Mouse (Mus musculus): Measurements from ENCODE around the gene Stard9. TPM values are rescaled to one million over a fixed set of nuclear protein-coding genes. Genes with fewer than 3 reads are reported as not detected.

Stard9 gene
- polyA plus RNA-seq, 1 experiment from 2014 or later, result 3.7 TPM

DNA sequence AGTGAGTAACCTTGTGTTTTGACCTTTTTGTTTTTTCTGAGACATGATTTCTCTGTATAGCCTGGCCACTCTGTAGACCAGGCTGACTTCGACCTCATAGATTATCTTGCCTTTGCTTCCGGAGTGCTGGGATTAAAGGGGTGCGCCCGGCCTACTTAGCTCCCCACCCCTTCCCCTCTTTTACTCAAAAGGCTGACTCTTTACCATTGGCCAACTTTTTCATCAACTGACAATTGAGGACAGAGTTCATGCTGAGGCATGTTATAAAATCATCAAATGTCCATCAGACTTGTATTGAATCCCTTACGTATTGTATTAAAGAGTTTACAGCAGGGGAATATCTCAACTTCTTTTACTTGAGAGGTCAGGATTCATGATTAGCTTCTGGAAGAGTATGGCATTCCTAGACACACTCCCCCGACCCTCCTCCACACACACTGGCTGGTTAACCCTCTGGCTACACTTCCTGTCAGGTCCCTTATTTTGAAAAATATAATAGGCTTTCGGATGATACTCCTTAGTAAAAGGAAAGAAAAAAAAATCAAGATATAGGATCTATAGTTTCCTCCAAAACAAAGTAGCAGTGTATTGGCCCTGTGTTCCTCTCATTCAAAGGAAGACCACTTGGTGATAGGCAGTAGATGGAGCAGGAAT is 103.1 kb downstream of the Stard9 start:
- 41% methylated on average over 7 of the region's 7 CpGs for WGBS
- Histone ChIP-seq H3K4me3 (ENCODE audit: low read depth, low read length) (peak overlapping the region; percentile 84), H3K27ac (replicated peaks; ENCODE audit: low read depth, low read length) (peak overlapping the region; percentile 83; the same call in 1 of the 2 replicates), H3K4me1 (ENCODE audit: control insufficient read depth, insufficient read depth, low read length) (no peaks in the 10 kb centered on the region), H3K36me3 (replicated peaks; ENCODE audit: control insufficient read depth, insufficient read depth, low read depth, low read length) (no peaks in the 10 kb centered on the region), H3K4me2 (ENCODE audit: low read depth, low read length) (peak overlapping the region; percentile 91), H3K9ac (replicated peaks; ENCODE audit: low read length) (peak overlapping the region; percentile 55), H3K9me3 (replicated peaks; ENCODE audit: control insufficient read depth, low read length) (no peaks in the 10 kb centered on the region), H3K27me3 (ENCODE audit: control insufficient read depth, insufficient read depth, low read length) (no peaks in the 10 kb centered on the region)
- ATAC-seq (replicated peaks; ENCODE audit: insufficient number of reproducible peaks, low FRiP score, low TSS enrichment, low read depth), result no peak
- DNase-seq (ENCODE audit: low spot score), result no peak

DNA sequence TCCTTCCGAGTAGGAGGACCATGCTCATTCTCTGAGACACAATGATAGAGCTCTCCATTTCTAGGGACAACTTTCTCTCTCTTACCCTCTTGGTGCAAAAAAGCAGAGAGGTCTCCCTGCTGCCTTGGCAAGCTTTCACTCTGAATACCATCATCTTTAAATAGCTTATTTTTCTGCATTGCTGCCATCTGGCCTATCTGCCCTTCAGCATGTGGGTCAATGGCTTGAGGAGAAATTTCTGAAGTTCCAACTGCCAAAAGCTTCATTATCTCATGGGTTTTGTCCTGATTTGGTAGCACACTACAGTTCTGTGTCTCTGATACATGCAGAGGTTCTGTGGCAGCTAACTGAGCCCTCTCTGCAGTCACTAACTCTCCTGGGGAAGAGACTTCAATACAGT is 116.6 kb downstream of the Stard9 start:
- Histone ChIP-seq H3K36me3 (replicated peaks; ENCODE audit: control insufficient read depth, insufficient read depth, low read depth, low read length) (no peaks in the 10 kb centered on the region), H3K4me1 (ENCODE audit: control insufficient read depth, insufficient read depth, low read length) (no peaks in the 10 kb centered on the region), H3K9me3 (replicated peaks; ENCODE audit: control insufficient read depth, low read length) (no peaks in the 10 kb centered on the region), H3K9ac (replicated peaks; ENCODE audit: low read length) (no peak overlapping the region), H3K4me3 (ENCODE audit: low read depth, low read length) (no peak overlapping the region), H3K27me3 (ENCODE audit: control insufficient read depth, insufficient read depth, low read length) (no peaks in the 10 kb centered on the region), H3K27ac (replicated peaks; ENCODE audit: low read depth, low read length) (no peak overlapping the region), H3K4me2 (ENCODE audit: low read depth, low read length) (no peak overlapping the region)
- WGBS, result 93% methylated on average over 1 of the region's 1 CpGs
- DNase-seq (ENCODE audit: low spot score) (no peak), ATAC-seq (replicated peaks; ENCODE audit: insufficient number of reproducible peaks, low FRiP score, low TSS enrichment, low read depth) (no peak)

DNA sequence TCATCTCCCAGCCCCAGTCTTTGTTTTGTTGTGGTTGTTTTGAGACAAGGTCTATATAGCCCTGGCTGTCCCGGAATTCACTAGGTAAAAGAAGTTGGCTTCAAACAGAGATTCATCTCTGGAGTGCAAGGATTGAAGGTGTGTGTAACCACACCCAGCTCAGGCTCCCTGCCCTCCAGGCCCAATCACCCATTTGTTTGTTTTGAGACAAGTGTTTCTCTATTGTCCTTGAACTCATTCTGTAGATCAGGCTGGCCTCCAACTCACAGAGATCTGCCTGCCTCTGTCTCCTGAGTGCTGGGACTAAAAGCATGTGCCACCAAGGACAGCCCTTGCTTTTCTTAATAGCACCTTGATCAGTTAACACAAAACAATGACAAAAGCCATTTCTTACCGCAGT is 119.1 kb downstream of the Stard9 start:
- Histone ChIP-seq H3K4me1 (ENCODE audit: control insufficient read depth, insufficient read depth, low read length) (no peaks in the 10 kb centered on the region), H3K9ac (replicated peaks; ENCODE audit: low read length) (no peak overlapping the region), H3K4me3 (ENCODE audit: low read depth, low read length) (no peak overlapping the region), H3K4me2 (ENCODE audit: low read depth, low read length) (no peak overlapping the region), H3K36me3 (replicated peaks; ENCODE audit: control insufficient read depth, insufficient read depth, low read depth, low read length) (no peaks in the 10 kb centered on the region), H3K9me3 (replicated peaks; ENCODE audit: control insufficient read depth, low read length) (no peaks in the 10 kb centered on the region), H3K27ac (replicated peaks; ENCODE audit: low read depth, low read length) (no peak overlapping the region), H3K27me3 (ENCODE audit: control insufficient read depth, insufficient read depth, low read length) (no peaks in the 10 kb centered on the region)
- ATAC-seq (replicated peaks; ENCODE audit: insufficient number of reproducible peaks, low FRiP score, low TSS enrichment, low read depth) (no peak), DNase-seq (ENCODE audit: low spot score) (no peak)
- WGBS, result 86% methylated on average over 2 of the region's 2 CpGs

DNA sequence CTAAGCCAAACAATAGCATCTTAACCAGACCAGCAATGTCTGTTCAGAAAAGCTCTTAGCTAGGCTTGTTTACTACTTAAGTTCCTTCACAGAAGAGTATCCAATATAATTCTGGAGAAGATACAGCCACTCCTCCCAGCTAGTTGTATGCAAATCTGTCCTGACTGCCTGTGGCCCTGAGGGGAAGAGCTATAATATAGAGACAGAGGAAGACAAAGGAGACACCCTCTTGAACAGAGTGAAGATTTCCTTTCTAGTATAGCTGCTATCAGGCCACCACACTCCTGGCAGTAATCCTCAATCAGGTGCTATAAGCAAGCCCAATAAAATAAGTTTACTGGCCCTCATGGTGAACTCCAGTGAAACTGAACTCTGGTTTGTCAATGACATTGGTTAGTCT is 133.0 kb downstream of the Stard9 start:
- Histone ChIP-seq H3K27me3 (ENCODE audit: control insufficient read depth, insufficient read depth, low read length) (no peaks in the 10 kb centered on the region), H3K27ac (replicated peaks; ENCODE audit: low read depth, low read length) (no peak overlapping the region), H3K4me1 (ENCODE audit: control insufficient read depth, insufficient read depth, low read length) (no peaks in the 10 kb centered on the region), H3K4me2 (ENCODE audit: low read depth, low read length) (no peak overlapping the region), H3K9ac (replicated peaks; ENCODE audit: low read length) (no peak overlapping the region), H3K9me3 (replicated peaks; ENCODE audit: control insufficient read depth, low read length) (no peaks in the 10 kb centered on the region), H3K36me3 (replicated peaks; ENCODE audit: control insufficient read depth, insufficient read depth, low read depth, low read length) (no peaks in the 10 kb centered on the region), H3K4me3 (ENCODE audit: low read depth, low read length) (no peak overlapping the region)
- DNase-seq (ENCODE audit: low spot score), result no peak
- no peak for ATAC-seq (replicated peaks; ENCODE audit: insufficient number of reproducible peaks, low FRiP score, low TSS enrichment, low read depth)

DNA sequence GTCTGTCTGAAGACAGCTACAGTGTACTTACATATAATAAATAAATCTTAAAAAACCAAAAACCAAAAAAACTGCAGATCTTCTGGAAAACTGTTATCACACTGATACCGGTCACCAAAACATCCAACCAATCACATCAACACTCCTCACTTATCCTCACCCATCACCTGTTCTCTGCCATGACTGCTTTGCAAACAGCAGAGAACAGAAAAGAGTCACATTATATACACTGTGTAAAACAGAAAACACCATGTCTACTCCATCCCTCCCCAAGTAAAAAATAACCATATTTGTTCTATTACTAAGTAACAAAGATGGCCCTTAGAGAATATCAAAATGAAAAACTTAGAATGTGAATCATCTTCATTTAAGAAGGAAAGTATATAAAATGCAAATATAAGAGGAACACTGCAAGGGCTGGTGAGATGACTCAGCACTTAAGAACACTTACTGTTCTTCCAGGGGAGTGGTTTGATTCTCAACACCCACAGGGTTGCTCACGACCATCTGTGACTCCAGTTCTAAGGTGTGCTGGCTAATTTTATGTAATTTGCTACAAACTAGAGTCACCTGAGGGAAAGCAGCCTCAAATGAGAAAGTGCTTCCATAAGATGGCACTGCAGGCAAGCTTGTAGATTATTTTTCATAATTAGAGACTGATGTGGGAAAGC is 141.5 kb downstream of the Stard9 start:
- 88% methylated on average over 2 of the region's 2 CpGs for WGBS
- DNase-seq (ENCODE audit: low spot score) (no peak), ATAC-seq (replicated peaks; ENCODE audit: insufficient number of reproducible peaks, low FRiP score, low TSS enrichment, low read depth) (no peak)
- Histone ChIP-seq H3K9me3 (replicated peaks; ENCODE audit: control insufficient read depth, low read length) (no peaks in the 10 kb centered on the region), H3K4me1 (ENCODE audit: control insufficient read depth, insufficient read depth, low read length) (no peaks in the 10 kb centered on the region), H3K27ac (replicated peaks; ENCODE audit: low read depth, low read length) (no peak overlapping the region), H3K36me3 (replicated peaks; ENCODE audit: control insufficient read depth, insufficient read depth, low read depth, low read length) (no peaks in the 10 kb centered on the region), H3K27me3 (ENCODE audit: control insufficient read depth, insufficient read depth, low read length) (no peaks in the 10 kb centered on the region), H3K4me3 (ENCODE audit: low read depth, low read length) (no peak overlapping the region), H3K4me2 (ENCODE audit: low read depth, low read length) (no peak overlapping the region), H3K9ac (replicated peaks; ENCODE audit: low read length) (no peak overlapping the region)

Other genes starting within 250 kb of the Stard9 start
- gene Ganc, start 225.2 kb upstream of the Stard9 start, polyA plus RNA-seq (2014; fragmentation: Nextera tagmentation; extraction: Ambion mirVana), result 5.6 and 8.3 TPM in 2 replicates
- gene Tmem87a, start 225.0 kb upstream of the Stard9 start, polyA plus RNA-seq (2014; fragmentation: Nextera tagmentation; extraction: Ambion mirVana), result 8.0 and 10.4 TPM in 2 replicates
- 2.3 and 4.9 TPM in 2 replicates for gene Capn3, start 173.1 kb upstream of the Stard9 start, polyA plus RNA-seq (2014; fragmentation: Nextera tagmentation; extraction: Ambion mirVana)
- 55.9 and 59.2 TPM in 2 replicates for gene Zfp106, start 65.3 kb upstream of the Stard9 start, polyA plus RNA-seq (2014; fragmentation: Nextera tagmentation; extraction: Ambion mirVana)
- 62.0 and 66.4 TPM in 2 replicates for gene Snap23, start 61.5 kb upstream of the Stard9 start, polyA plus RNA-seq (2014; fragmentation: Nextera tagmentation; extraction: Ambion mirVana)
- gene Haus2, start 19.7 kb upstream of the Stard9 start, polyA plus RNA-seq (2014; fragmentation: Nextera tagmentation; extraction: Ambion mirVana), result 33.3 and 33.8 TPM in 2 replicates
- gene Lrrc57, start 19.6 kb upstream of the Stard9 start, polyA plus RNA-seq (2014; fragmentation: Nextera tagmentation; extraction: Ambion mirVana), result 26.0 and 27.0 TPM in 2 replicates
- gene Cdan1, start 221.0 kb downstream of the Stard9 start, polyA plus RNA-seq (2014; fragmentation: Nextera tagmentation; extraction: Ambion mirVana), result 6.8 and 7.5 TPM in 2 replicates
- 5.5 and 6.4 TPM in 2 replicates for gene Ttbk2, start 221.5 kb downstream of the Stard9 start, polyA plus RNA-seq (2014; fragmentation: Nextera tagmentation; extraction: Ambion mirVana)